Mouse (Mus musculus) liver, embryonic 16.5 days (tissue): ENCODE measurements around the gene Tmem202. TPM values are rescaled to one million over a fixed set of nuclear protein-coding genes. Genes with fewer than 3 reads are reported as not detected.

ENCODE experiments used
- ATAC-seq: fragments of 200-750 bp; cut with Nextera tagmentation; 2 replicates; pipeline ENCODE4 v1.8.0; 2017; ENCODE audit warnings: low read depth, mild to moderate bottlenecking, moderate number of reproducible peaks, moderate library complexity
- H3K27ac ChIP-seq: fragments of 300-500 bp; sonication (generic); 2 replicates; pipeline ENCODE4 v1.5.1; 2014; ENCODE audit warnings: mild to moderate bottlenecking, low read length
- H3K27me3 ChIP-seq: fragments of 300-500 bp; sonication (generic); 2 replicates; pipeline ENCODE4 v1.6.1; 2014; ENCODE audit warnings: low read depth, low read length, mixed read lengths; ENCODE audit not compliant: control insufficient read depth, insufficient read depth
- H3K36me3 ChIP-seq: fragments of 300-500 bp; sonication (generic); 2 replicates; pipeline ENCODE4 v1.6.1; 2014; ENCODE audit warnings: mild to moderate bottlenecking; ENCODE audit not compliant: control insufficient read depth, insufficient read depth
- H3K4me1 ChIP-seq: fragments of 300-500 bp; sonication (generic); 2 replicates; pipeline ENCODE4 v1.6.1; 2014; ENCODE audit warnings: low read depth, low read length, mixed read lengths; ENCODE audit not compliant: control insufficient read depth
- H3K4me2 ChIP-seq: fragments of 300-500 bp; sonication (generic); 2 replicates; pipeline ENCODE4 v1.6.1; 2014; ENCODE audit warnings: low read depth, low read length, mixed read lengths
- H3K4me3 ChIP-seq: fragments of 300-500 bp; sonication (generic); 2 replicates; pipeline ENCODE4 v1.5.1; 2014; ENCODE audit warnings: low read depth, mild to moderate bottlenecking, low read length
- H3K9ac ChIP-seq: fragments of 300-500 bp; sonication (generic); 2 replicates; pipeline ENCODE4 v1.6.1; 2014; ENCODE audit warnings: low read depth, low read length
- H3K9me3 ChIP-seq: fragments of 300-500 bp; sonication (generic); replicated peaks from 2 replicates; pipeline ENCODE4 v1.6.1; 2016; ENCODE audit warnings: low read length; ENCODE audit not compliant: control insufficient read depth
- WGBS: fragments of 180-500 bp; shearing (Covaris S2); extraction: QIAGEN DNeasy Blood & Tissue Kit; methylation state at CpG from one replicate; pipeline ENCODE4 v1.1.7; 2014; ENCODE audit not compliant: insufficient replicate concordance; 5-methylcytosine and 5-hydroxymethylcytosine counted together
- polyA plus RNA-seq: library from polyadenylated mRNA; unstranded; fragments of >200 nt; fragmentation: Nextera tagmentation; extraction: Ambion mirVana; gene quantifications from 2 replicates; pipeline ENCODE4 v1.2.1, GENCODE M21; 2015

Tmem202 gene
- polyA plus RNA-seq, 1 experiment from 2014 or later, result not detected

DNA sequence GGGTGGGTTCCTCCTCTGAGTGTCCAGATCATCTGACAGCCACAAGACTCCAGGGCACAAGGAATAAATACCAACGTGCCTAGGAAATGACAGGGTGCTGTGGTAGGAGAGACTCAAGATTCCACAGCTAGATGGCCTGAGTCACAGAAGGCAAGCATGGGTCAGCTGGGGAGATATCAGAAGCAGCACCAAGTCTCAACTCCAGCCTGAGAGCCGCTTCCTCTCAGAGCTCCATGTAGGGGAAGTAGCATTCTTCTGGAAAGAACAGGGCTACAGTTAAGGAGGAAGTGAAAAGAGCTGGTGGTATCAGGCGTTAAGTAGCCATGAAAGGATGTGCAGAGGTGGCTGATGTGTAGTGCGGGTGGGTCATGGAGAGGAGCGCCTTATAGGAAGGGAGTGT, 5.1 kb upstream of the Tmem202 start:
- peak; percentile 50; the same call in 1 of the 2 replicates for ATAC-seq

DNA sequence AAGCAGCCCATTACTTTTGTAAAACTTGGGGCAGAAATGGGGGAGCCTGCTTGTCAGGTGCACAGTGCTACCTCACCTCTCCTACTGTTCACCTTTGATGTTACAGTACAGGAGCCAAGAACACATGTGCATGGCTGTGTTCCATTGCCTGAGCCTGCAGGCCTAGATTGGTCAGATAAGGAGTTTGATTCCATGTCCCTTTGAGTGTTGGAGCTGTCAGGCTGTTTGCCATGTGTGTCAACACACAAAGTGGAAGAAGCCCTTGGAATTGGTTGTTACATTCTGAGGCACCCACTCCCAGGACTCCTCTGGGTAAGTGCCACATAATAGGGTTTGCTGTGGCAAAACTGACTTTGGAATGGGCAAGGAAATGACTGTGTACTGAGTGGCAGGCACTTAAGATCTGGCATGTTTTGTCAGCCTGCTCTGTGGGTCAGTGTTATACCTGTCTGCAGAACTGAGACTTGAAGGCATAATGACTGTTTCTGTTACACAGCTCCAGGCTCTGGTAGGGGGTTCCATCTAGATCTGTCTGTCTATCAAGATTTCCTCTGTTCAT, 3.2 kb upstream of the Tmem202 start:
- Histone ChIP-seq H3K4me2 (no peak overlapping the region), H3K4me3 (no peak overlapping the region), H3K9me3 (no peaks in the 10 kb centered on the region), H3K27me3 (no peaks in the 10 kb centered on the region; the same call in 1 of the 2 replicates), H3K27ac (no peak overlapping the region), H3K36me3 (no peaks in the 10 kb centered on the region), H3K4me1 (no peaks in the 10 kb centered on the region; the same call in 1 of the 2 replicates), H3K9ac (no peak overlapping the region)
- ATAC-seq, result no peak

More for the DNA sequence above, 5.1 kb upstream of the Tmem202 start:
- H3K4me2 ChIP-seq, result no peak overlapping the region
- no peaks in the 10 kb centered on the region for H3K9me3 ChIP-seq
- no peak overlapping the region for H3K27ac ChIP-seq
- H3K4me3 ChIP-seq, result no peak overlapping the region
- no peak overlapping the region for H3K9ac ChIP-seq
- H3K4me1 ChIP-seq, result no peaks in the 10 kb centered on the region; the same call in 1 of the 2 replicates
- no peaks in the 10 kb centered on the region for H3K36me3 ChIP-seq
- no peaks in the 10 kb centered on the region for H3K27me3 ChIP-seq
- 28% methylated on average over 5 of the region's 5 CpGs for WGBS

DNA sequence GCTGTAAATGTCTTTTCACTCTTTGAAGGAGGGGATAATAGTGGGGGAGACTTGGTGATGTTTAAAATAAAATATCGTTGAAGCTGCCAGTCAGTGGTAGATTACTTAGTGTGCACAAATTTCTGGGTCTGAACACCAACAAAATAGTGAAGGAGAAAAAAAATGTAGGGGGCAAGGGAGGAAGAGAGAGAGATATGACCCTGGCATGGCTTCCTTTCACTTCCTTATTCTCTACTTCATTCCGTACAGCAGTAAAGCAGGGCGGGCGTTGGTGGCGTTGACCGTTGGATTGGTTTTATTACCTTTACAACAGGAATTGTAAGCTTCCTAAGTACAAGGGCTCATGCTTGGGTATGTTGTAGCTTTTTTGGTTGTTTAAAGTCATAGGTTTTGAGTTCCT, 2.0 kb upstream of the Tmem202 start:
- no peak for ATAC-seq
- H3K9me3 ChIP-seq, result no peaks in the 10 kb centered on the region
- H3K9ac ChIP-seq, result no peak overlapping the region
- H3K4me2 ChIP-seq, result peak overlapping the region; percentile 21; the same call in 1 of the 2 replicates
- H3K36me3 ChIP-seq, result no peaks in the 10 kb centered on the region
- H3K4me3 ChIP-seq, result no peak overlapping the region
- H3K27me3 ChIP-seq, result no peaks in the 10 kb centered on the region; the same call in 1 of the 2 replicates
- no peak overlapping the region for H3K27ac ChIP-seq
- H3K4me1 ChIP-seq, result no peaks in the 10 kb centered on the region; the same call in 1 of the 2 replicates
- 46% methylated on average over 6 of the region's 6 CpGs for WGBS

DNA sequence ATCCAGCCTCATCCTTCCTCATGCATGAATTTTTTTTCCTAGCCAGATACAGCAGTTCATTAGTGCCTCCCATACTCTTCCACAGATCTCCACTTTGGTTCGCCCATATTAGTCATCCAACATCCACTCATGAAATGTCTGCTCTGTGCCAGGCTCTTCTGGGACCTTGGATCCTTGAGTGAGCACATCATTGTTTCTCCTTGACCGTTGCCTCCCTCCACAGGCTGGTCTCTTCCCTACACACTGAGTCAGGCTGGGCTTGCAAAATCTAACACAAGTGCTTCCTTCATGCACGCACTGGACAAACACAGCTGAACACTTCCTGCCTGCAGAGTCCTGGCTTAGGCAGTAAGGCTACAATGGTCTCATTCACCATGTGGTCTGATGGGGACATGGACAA, 2.0 kb downstream of the Tmem202 start:
- Histone ChIP-seq H3K36me3 (no peaks in the 10 kb centered on the region), H3K9me3 (no peaks in the 10 kb centered on the region), H3K4me1 (no peaks in the 10 kb centered on the region; the same call in 1 of the 2 replicates), H3K9ac (no peak overlapping the region), H3K27me3 (no peaks in the 10 kb centered on the region; the same call in 1 of the 2 replicates), H3K4me2 (no peak overlapping the region), H3K27ac (no peak overlapping the region), H3K4me3 (no peak overlapping the region)
- 60% methylated on average over 3 of the region's 3 CpGs for WGBS
- ATAC-seq, result peak; percentile 33; the same call in 1 of the 2 replicates

DNA sequence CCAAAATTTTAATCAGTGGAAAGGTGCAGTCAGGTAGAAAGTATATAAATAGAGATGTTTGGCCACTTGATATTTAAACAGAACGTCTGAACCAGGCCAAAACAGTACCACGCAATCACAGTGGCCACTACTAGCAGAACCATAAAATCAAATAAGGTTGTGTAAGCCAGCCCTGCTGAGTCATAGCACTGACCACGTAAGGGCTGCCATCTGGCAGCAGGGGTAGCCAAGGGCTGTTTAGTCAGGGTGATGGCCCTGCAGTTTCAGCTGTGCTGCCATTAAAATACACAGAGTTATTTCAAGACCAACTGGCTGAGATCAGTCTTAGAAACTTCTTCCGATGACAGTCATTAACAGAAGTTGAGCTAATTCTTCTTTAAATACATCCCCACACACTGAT, 5.8 kb downstream of the Tmem202 start:
- ATAC-seq, result no peak
- no peaks in the 10 kb centered on the region; the same call in 1 of the 2 replicates for H3K4me1 ChIP-seq
- no peak overlapping the region for H3K4me3 ChIP-seq
- H3K9me3 ChIP-seq, result no peaks in the 10 kb centered on the region
- WGBS, result 49% methylated on average over 4 of the region's 4 CpGs
- no peaks in the 10 kb centered on the region for H3K36me3 ChIP-seq
- H3K27me3 ChIP-seq, result no peaks in the 10 kb centered on the region; the same call in 1 of the 2 replicates
- H3K27ac ChIP-seq, result no peak overlapping the region
- no peak overlapping the region for H3K4me2 ChIP-seq
- no peak overlapping the region for H3K9ac ChIP-seq

DNA sequence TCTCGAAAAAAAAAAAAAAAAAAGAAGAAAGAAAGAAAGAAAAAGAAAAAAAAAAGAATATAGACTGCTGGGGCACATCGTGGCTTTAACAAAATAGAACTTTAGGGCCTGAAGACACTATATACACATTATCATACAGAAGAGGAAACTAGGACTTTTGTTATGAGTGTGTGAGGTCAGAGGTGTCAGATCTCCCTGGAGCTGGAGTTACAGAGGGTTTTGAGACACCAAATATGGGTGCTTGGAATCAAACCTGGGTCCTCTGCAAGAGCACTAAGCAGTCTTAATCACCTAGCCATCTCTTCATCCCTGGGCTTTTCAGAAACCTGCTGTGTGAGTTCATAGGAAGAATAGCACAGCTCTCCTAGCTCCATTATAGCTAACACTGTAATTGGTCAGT, 6.2 kb downstream of the Tmem202 start:
- H3K4me2 ChIP-seq, result no peak overlapping the region
- H3K9me3 ChIP-seq, result no peaks in the 10 kb centered on the region
- H3K27ac ChIP-seq, result no peak overlapping the region
- no peak overlapping the region for H3K4me3 ChIP-seq
- 33% methylated on average over 2 of the region's 2 CpGs for WGBS
- no peaks in the 10 kb centered on the region for H3K4me1 ChIP-seq
- ATAC-seq, result no peak
- no peaks in the 10 kb centered on the region; the same call in 1 of the 2 replicates for H3K27me3 ChIP-seq
- no peak overlapping the region for H3K9ac ChIP-seq
- no peaks in the 10 kb centered on the region for H3K36me3 ChIP-seq

DNA sequence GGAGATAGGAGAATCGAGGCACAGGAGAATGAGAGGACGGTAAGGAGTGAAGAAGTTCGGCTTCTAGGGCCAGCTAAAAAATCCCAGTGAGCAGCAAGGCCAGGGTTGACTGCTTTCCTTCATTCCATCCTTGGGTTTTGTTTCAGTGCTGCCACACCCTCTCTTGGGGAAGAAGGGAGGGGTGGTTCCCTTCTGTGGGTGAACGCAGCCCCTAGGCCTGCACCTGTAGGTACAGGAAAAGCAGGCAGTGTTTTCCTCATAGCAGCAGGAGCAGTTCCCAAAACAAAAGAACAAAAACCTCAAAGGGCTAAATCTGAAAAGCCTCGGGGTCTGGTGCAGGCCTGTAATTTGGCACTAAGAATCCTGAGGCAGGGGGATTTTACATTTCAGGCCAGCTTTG, 8.0 kb downstream of the Tmem202 start:
- no peaks in the 10 kb centered on the region for H3K9me3 ChIP-seq
- H3K4me2 ChIP-seq, result no peak overlapping the region
- no peaks in the 10 kb centered on the region for H3K36me3 ChIP-seq
- no peak overlapping the region for H3K9ac ChIP-seq
- H3K27ac ChIP-seq, result no peak overlapping the region
- WGBS, result 53% methylated on average over 5 of the region's 5 CpGs
- H3K4me3 ChIP-seq, result no peak overlapping the region
- H3K4me1 ChIP-seq, result no peaks in the 10 kb centered on the region
- no peak for ATAC-seq
- no peaks in the 10 kb centered on the region; the same call in 1 of the 2 replicates for H3K27me3 ChIP-seq

DNA sequence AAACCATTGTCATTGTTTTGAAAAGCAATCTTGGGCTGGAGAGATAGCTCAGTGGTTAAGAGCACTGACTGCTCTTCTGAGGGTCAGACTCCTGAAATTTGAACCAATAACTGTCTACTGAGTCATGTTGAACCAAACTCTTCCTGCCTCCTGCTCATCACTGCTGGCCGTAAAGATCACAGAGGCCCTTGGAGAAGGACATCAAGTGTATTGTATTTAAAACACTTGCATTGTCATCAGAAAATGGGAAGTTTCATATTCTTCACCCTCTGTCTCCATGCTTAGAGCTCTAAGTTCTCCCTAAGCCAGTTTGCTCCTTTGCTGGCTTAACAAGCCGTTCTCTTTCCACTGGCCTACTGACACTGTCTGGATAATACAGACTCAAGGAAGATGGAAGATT, 11.4 kb downstream of the Tmem202 start:
- no peak overlapping the region for H3K9ac ChIP-seq
- no peak for ATAC-seq
- no peaks in the 10 kb centered on the region for H3K36me3 ChIP-seq
- no peaks in the 10 kb centered on the region for H3K27me3 ChIP-seq
- no peak overlapping the region for H3K4me2 ChIP-seq
- no peak overlapping the region for H3K27ac ChIP-seq
- no peak overlapping the region for H3K4me3 ChIP-seq
- H3K9me3 ChIP-seq, result no peaks in the 10 kb centered on the region
- 51% methylated on average over 2 of the region's 2 CpGs for WGBS
- no peaks in the 10 kb centered on the region for H3K4me1 ChIP-seq

DNA sequence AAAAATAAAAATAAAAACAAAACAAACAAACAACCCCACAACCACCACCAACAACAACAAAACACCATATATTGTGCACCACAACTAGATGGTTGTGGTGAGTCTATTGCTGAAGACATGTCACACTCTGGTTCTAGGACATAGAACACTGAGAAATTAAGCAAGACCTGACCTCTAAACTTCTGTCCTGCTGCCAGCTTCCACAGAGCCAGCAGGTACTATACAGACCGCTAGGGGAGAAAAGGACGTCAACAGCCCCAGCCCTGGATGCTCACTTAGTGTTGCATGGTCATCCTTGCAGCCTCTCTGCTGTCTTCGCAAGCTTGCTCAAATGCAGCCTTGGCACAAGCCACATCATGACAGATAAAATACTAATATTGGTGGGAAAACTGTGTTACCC, 12.1 kb downstream of the Tmem202 start:
- Histone ChIP-seq H3K36me3 (no peaks in the 10 kb centered on the region), H3K27me3 (no peaks in the 10 kb centered on the region), H3K9me3 (no peaks in the 10 kb centered on the region), H3K27ac (no peak overlapping the region), H3K4me3 (no peak overlapping the region), H3K9ac (no peak overlapping the region), H3K4me1 (no peaks in the 10 kb centered on the region; the same call in 1 of the 2 replicates), H3K4me2 (no peak overlapping the region)
- WGBS, result 55% methylated on average over 3 of the region's 3 CpGs
- ATAC-seq, result no peak
